Mouse (Mus musculus) liver, postnatal 0 days (tissue): Measurements from ENCODE around the gene Rhno1. TPM values are rescaled to one million over a fixed set of nuclear protein-coding genes. Genes with fewer than 3 reads are reported as not detected.
A peak's percentile ranks its signal among the peaks of the same experiment; 100 is the strongest.

ENCODE experiments used
- ATAC-seq: fragments of 200-750 bp; cut with Nextera tagmentation; 2 replicates; pipeline ENCODE4 v1.8.0; 2017; ENCODE audit warnings: mild to moderate bottlenecking, moderate library complexity
- DNase-seq: peaks from one replicate; pipeline ENCODE4 v3.0.0-alpha.2; 2016
- H3K27ac ChIP-seq: fragments of 300-500 bp; sonication (generic); 2 replicates; pipeline ENCODE4 v1.5.1; 2014; ENCODE audit warnings: antibody characterized with exemption, moderate library complexity, mild to moderate bottlenecking, low read depth
- H3K27me3 ChIP-seq: fragments of 300-500 bp; sonication (generic); 2 replicates; pipeline ENCODE4 v1.6.1; 2014; ENCODE audit warnings: low read length, control low read depth, mixed read lengths; ENCODE audit not compliant: insufficient read depth
- H3K36me3 ChIP-seq: fragments of 300-500 bp; sonication (generic); replicated peaks from 2 replicates; pipeline ENCODE4 v1.6.1; 2014; ENCODE audit warnings: mild to moderate bottlenecking, control low read depth, low read length, moderate library complexity, mixed read lengths; ENCODE audit not compliant: insufficient read depth
- H3K4me1 ChIP-seq: fragments of 300-500 bp; sonication (generic); 2 replicates; pipeline ENCODE4 v1.6.1; 2014; ENCODE audit warnings: antibody characterized with exemption, mild to moderate bottlenecking, control low read depth; ENCODE audit not compliant: insufficient read depth
- H3K4me2 ChIP-seq: fragments of 300-500 bp; sonication (generic); 2 replicates; pipeline ENCODE4 v1.6.1; 2014; ENCODE audit warnings: low read depth, mild to moderate bottlenecking, low read length, moderate library complexity, mixed read lengths
- H3K4me3 ChIP-seq: fragments of 300-500 bp; sonication (generic); 2 replicates; pipeline ENCODE4 v1.5.1; 2014; ENCODE audit warnings: low read depth, low read length
- H3K9ac ChIP-seq: fragments of 300-500 bp; sonication (generic); replicated peaks from 2 replicates; pipeline ENCODE4 v1.6.1; 2014; ENCODE audit warnings: mild to moderate bottlenecking, moderate library complexity
- H3K9me3 ChIP-seq: fragments of 300-500 bp; sonication (generic); 2 replicates; pipeline ENCODE4 v1.6.1; 2016; ENCODE audit warnings: mild to moderate bottlenecking, control low read depth, low read length, mixed read lengths
- CTCF ChIP-seq: sonication (generic); IDR thresholded peaks from 2 replicates; pipeline ENCODE4 v1.5.1; 2016; ENCODE audit warnings: antibody characterized with exemption, low read depth
- EP300 ChIP-seq: IDR thresholded peaks from 2 replicates; pipeline ENCODE4 v1.6.1; 2016; ENCODE audit warnings: antibody characterized with exemption, low read depth, mild to moderate bottlenecking
- WGBS: fragments of 180-500 bp; shearing (Covaris S2); extraction: QIAGEN DNeasy Blood & Tissue Kit; methylation state at CpG from one replicate; pipeline ENCODE4 v1.1.7; 2014; ENCODE audit not compliant: insufficient replicate concordance; 5-methylcytosine and 5-hydroxymethylcytosine counted together
- polyA plus RNA-seq: library from polyadenylated mRNA; unstranded; fragments of >200 nt; fragmentation: Nextera tagmentation; extraction: Ambion mirVana; gene quantifications from 2 replicates; pipeline ENCODE4 v1.2.1, GENCODE M21; 2015

Rhno1 gene
- polyA plus RNA-seq, 1 experiment from 2014 or later = 30.0 TPM

DNA sequence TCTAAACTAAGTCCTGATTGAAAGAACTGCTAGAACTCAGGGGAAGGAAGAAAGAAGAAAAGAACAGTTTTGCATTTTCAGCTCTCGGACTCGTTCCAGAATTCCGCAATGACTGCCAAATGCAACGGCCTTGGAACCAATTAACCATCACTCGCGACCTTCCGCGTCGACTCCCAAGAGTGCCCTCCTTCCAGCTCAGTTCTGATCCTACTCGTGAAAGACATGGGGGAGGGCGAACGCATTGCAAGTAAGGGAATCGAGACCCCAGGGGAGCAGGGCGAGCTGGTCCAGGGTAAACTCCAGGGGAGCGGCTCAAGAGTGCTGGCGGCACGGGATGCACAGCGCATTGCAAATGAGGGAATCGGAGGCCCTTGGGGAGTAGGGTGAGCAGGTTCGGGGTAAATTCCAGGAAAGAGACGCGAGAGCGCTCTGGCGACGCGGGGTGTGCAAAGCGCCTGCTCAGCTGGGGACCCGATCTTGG is 7.5 kb downstream of the Rhno1 start:
- peak overlapping the region; percentile 65 for H3K9ac ChIP-seq
- peaks cover 14% of the 10 kb centered on the region for H3K4me1 ChIP-seq
- peaks cover 20% of the 10 kb centered on the region for H3K36me3 ChIP-seq
- no peaks in the 10 kb centered on the region for H3K9me3 ChIP-seq
- peak; percentile 53 for ATAC-seq
- peak overlapping the region; percentile 73 for H3K4me3 ChIP-seq
- peak overlapping the region; percentile 97 for H3K4me2 ChIP-seq
- no peak for TF ChIP-seq EP300
- TF ChIP-seq CTCF = no peak
- peak overlapping the region; percentile 70 for H3K27ac ChIP-seq
- DNase-seq = no peak
- peaks cover 2% of the 10 kb centered on the region; the same call in 1 of the 2 replicates for H3K27me3 ChIP-seq
- under 1% methylated on average over 19 of the region's 28 CpGs for WGBS

DNA sequence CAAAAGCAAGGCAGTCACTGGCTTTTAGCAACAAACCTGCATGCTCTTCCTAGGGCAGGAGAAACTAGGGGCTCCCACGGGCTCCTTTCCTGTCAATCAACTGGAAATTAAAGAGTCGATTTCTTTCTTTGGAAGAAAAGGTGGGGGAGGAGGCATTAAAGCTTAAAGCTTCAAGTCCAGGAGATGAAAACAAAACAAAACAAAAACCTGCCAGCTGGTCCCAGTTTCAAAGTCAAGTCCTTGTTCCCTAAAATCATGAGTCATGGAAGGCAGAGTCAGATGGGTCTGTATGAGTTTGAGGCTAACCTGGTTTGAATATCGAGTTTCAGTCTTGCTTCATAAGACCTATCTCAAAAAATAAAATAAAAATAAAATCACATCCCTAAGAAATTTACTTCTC is 8.6 kb downstream of the Rhno1 start:
- H3K4me1 ChIP-seq = peaks cover 12% of the 10 kb centered on the region
- no peak overlapping the region for H3K9ac ChIP-seq
- 61% methylated on average over 3 of the region's 3 CpGs for WGBS
- no peaks in the 10 kb centered on the region for H3K9me3 ChIP-seq
- H3K36me3 ChIP-seq = peaks cover 20% of the 10 kb centered on the region
- ATAC-seq (no peak), DNase-seq (no peak)
- H3K4me2 ChIP-seq = no peak overlapping the region
- H3K27ac ChIP-seq = no peak overlapping the region
- no peak overlapping the region for H3K4me3 ChIP-seq
- no peak for TF ChIP-seq EP300
- no peak for TF ChIP-seq CTCF
- peaks cover 2% of the 10 kb centered on the region; the same call in 1 of the 2 replicates for H3K27me3 ChIP-seq

DNA sequence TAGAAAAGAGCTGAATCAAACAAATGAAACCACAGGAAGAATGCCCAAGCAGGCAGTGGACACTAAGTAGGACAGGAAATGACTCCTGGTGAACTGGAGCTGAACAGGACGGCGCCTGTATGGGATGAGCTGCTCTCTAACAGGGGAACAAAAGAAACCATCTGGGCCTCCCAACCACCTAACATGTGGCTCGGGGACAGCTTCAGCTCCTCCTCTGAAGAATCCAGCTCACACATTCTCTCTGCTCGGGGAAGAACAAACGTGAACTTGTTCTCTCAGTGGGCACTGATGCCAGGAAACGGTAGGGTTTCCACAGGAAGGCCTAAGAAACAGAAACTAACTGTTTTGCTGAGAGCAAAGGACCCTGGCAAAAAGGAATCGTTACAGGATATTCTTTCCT is 13.0 kb downstream of the Rhno1 start:
- WGBS = 40% methylated on average over 7 of the region's 7 CpGs
- H3K4me2 ChIP-seq = no peak overlapping the region
- peak overlapping the region; percentile 17; the same call in 1 of the 2 replicates for H3K27ac ChIP-seq
- no peak for TF ChIP-seq CTCF
- no peaks in the 10 kb centered on the region for H3K9me3 ChIP-seq
- no peak overlapping the region for H3K9ac ChIP-seq
- H3K36me3 ChIP-seq = no peaks in the 10 kb centered on the region
- H3K4me1 ChIP-seq = peaks cover 2% of the 10 kb centered on the region; the same call in 1 of the 2 replicates
- no peak overlapping the region for H3K4me3 ChIP-seq
- DNase-seq = no peak
- H3K27me3 ChIP-seq = no peaks in the 10 kb centered on the region
- no peak for ATAC-seq

DNA sequence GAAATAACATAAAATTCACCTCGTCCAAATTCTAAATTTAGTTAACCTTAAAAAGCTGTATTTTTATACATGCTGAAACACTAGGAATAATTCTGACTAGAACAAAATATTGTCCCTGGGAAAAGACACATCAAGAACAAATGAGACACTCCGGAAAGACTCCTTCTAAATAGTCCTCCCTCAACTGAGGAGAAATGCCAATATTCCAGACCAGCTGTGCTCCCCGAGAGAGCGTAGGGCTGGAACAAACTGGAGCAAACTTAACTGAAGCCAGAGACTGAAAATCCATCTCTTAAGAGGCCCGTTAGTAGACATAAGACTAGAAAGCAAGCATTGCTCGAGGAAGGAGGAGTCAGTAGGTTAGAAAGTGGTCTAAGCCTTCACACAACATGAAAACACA is 15.9 kb downstream of the Rhno1 start:
- ATAC-seq = no peak

DNA sequence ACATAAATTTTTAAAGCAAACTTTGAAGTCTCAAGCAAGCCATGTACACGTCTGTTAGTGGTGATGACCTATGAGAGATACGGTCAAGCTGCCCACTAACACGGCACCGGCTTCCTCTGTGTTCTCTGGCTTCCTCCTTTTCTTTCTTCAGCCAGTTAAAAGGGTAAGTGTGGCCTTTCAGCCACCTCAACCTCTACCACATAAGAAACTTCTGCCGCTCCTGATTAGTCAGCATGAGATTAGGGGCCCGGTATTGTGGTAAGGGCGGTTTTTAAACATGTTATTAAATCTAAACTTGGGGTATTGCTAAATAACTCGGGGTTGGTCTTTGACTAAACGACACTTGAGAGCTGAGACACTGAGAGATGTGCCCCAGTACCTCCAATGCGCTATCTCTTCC is 17.1 kb downstream of the Rhno1 start:
- no peak overlapping the region for H3K4me2 ChIP-seq
- ATAC-seq (no peak), DNase-seq (no peak)
- no peaks in the 10 kb centered on the region for H3K4me1 ChIP-seq
- H3K27me3 ChIP-seq = no peaks in the 10 kb centered on the region
- H3K27ac ChIP-seq = no peak overlapping the region
- no peak for TF ChIP-seq EP300
- no peak for TF ChIP-seq CTCF
- H3K9ac ChIP-seq = no peak overlapping the region
- H3K4me3 ChIP-seq = no peak overlapping the region
- no peaks in the 10 kb centered on the region for H3K36me3 ChIP-seq
- H3K9me3 ChIP-seq = no peaks in the 10 kb centered on the region
- WGBS = 34% methylated on average over 10 of the region's 10 CpGs

More for the DNA sequence above, 15.9 kb downstream of the Rhno1 start:
- Histone ChIP-seq H3K36me3 (no peaks in the 10 kb centered on the region), H3K4me2 (no peak overlapping the region), H3K9ac (no peak overlapping the region), H3K9me3 (no peaks in the 10 kb centered on the region), H3K27me3 (no peaks in the 10 kb centered on the region), H3K27ac (no peak overlapping the region), H3K4me3 (no peak overlapping the region), H3K4me1 (no peaks in the 10 kb centered on the region)
- 77% methylated on average over 6 of the region's 6 CpGs for WGBS
- TF ChIP-seq CTCF = no peak
- no peak for TF ChIP-seq EP300
- no peak for DNase-seq

DNA sequence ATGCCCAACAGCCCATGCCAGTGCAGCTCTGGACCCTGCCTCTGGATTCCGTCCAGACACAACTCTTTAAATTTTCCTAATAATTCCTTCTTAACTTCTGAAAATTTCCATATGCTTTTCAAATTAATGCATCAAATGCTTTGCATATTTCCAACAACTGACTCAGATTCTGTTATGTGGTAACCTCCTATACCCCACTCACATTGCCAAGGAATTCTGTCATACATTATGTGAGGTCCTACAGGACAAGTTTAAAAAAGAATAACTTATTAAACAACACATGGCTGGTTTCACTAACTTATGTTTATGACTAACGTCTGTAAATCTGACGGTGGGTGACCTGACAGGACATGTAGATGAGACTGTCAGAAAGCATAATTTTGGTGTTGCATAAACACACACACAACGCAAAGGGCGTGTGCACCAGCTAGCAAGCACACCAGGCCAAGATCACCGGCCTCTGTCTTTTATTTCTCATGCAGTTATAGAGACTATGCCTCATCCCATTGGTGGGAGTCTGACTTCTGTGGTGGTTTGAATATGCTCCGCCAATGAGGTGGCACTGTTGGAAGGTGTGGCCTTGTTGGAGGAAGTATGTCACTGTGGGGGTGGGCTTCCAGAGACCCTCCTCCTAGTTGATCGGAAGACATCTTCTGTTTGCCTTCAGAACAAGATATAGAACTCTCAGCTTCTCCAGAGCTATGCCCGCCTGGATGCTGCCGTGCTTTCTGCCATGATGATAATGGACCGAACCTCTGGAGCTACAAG is 20.6 kb downstream of the Rhno1 start:
- no peak overlapping the region for H3K9ac ChIP-seq
- ATAC-seq (no peak), DNase-seq (no peak)
- no peak overlapping the region for H3K27ac ChIP-seq
- H3K9me3 ChIP-seq = no peaks in the 10 kb centered on the region
- no peaks in the 10 kb centered on the region for H3K27me3 ChIP-seq
- H3K36me3 ChIP-seq = no peaks in the 10 kb centered on the region
- no peak overlapping the region for H3K4me3 ChIP-seq
- WGBS = 83% methylated on average over 11 of the region's 11 CpGs
- no peak overlapping the region for H3K4me2 ChIP-seq
- 0 out of 2 replicates have a peak, but pooled peaks cover 3% of the 10 kb centered on the region for H3K4me1 ChIP-seq
- TF ChIP-seq EP300 = no peak
- TF ChIP-seq CTCF = no peak
